Mouse (Mus musculus) cerebellum, postnatal 36 days (tissue): Measurements from ENCODE around the gene Rln3.

ENCODE experiments used
- DNase-seq, 2 experiments: peaks; one replicate each; pipeline ENCODE4 v3.0.0; 2021 to 2022; ENCODE audit warnings: mixed read lengths in 2 of 2

Rln3 gene

GRCm38 (mm10) chr8:83994030-83994429 lies 50.8 kb downstream of the Rln3 start:
- no peak for DNase-seq
